Mouse (Mus musculus) liver, postnatal 0 days (tissue): ENCODE measurements around the gene Cul9. TPM values are rescaled to one million over a fixed set of nuclear protein-coding genes. Genes with fewer than 3 reads are reported as not detected.
A peak's percentile ranks its signal among the peaks of the same experiment; 100 is the strongest.
"Not testable (repeated sequence)": the region's sequence is repeated elsewhere in the genome, so short reads cannot be mapped to it uniquely, and the experiment has no call there.

ENCODE experiments used
- ATAC-seq: fragments of 200-750 bp; cut with Nextera tagmentation; 2 replicates; pipeline ENCODE4 v1.8.0; 2017; ENCODE audit warnings: mild to moderate bottlenecking, moderate library complexity
- DNase-seq: peaks from one replicate; pipeline ENCODE4 v3.0.0-alpha.2; 2016
- H3K27ac ChIP-seq: fragments of 300-500 bp; sonication (generic); 2 replicates; pipeline ENCODE4 v1.5.1; 2014; ENCODE audit warnings: antibody characterized with exemption, moderate library complexity, mild to moderate bottlenecking, low read depth
- H3K27me3 ChIP-seq: fragments of 300-500 bp; sonication (generic); 2 replicates; pipeline ENCODE4 v1.6.1; 2014; ENCODE audit warnings: low read length, control low read depth, mixed read lengths; ENCODE audit not compliant: insufficient read depth
- H3K36me3 ChIP-seq: fragments of 300-500 bp; sonication (generic); replicated peaks from 2 replicates; pipeline ENCODE4 v1.6.1; 2014; ENCODE audit warnings: mild to moderate bottlenecking, control low read depth, low read length, moderate library complexity, mixed read lengths; ENCODE audit not compliant: insufficient read depth
- H3K4me1 ChIP-seq: fragments of 300-500 bp; sonication (generic); 2 replicates; pipeline ENCODE4 v1.6.1; 2014; ENCODE audit warnings: antibody characterized with exemption, mild to moderate bottlenecking, control low read depth; ENCODE audit not compliant: insufficient read depth
- H3K4me2 ChIP-seq: fragments of 300-500 bp; sonication (generic); 2 replicates; pipeline ENCODE4 v1.6.1; 2014; ENCODE audit warnings: low read depth, mild to moderate bottlenecking, low read length, moderate library complexity, mixed read lengths
- H3K4me3 ChIP-seq: fragments of 300-500 bp; sonication (generic); 2 replicates; pipeline ENCODE4 v1.5.1; 2014; ENCODE audit warnings: low read depth, low read length
- H3K9ac ChIP-seq: fragments of 300-500 bp; sonication (generic); replicated peaks from 2 replicates; pipeline ENCODE4 v1.6.1; 2014; ENCODE audit warnings: mild to moderate bottlenecking, moderate library complexity
- H3K9me3 ChIP-seq: fragments of 300-500 bp; sonication (generic); 2 replicates; pipeline ENCODE4 v1.6.1; 2016; ENCODE audit warnings: mild to moderate bottlenecking, control low read depth, low read length, mixed read lengths
- CTCF ChIP-seq: sonication (generic); IDR thresholded peaks from 2 replicates; pipeline ENCODE4 v1.5.1; 2016; ENCODE audit warnings: antibody characterized with exemption, low read depth
- EP300 ChIP-seq: IDR thresholded peaks from 2 replicates; pipeline ENCODE4 v1.6.1; 2016; ENCODE audit warnings: antibody characterized with exemption, low read depth, mild to moderate bottlenecking
- WGBS: fragments of 180-500 bp; shearing (Covaris S2); extraction: QIAGEN DNeasy Blood & Tissue Kit; methylation state at CpG from one replicate; pipeline ENCODE4 v1.1.7; 2014; ENCODE audit not compliant: insufficient replicate concordance; 5-methylcytosine and 5-hydroxymethylcytosine counted together
- polyA plus RNA-seq: library from polyadenylated mRNA; unstranded; fragments of >200 nt; fragmentation: Nextera tagmentation; extraction: Ambion mirVana; gene quantifications from 2 replicates; pipeline ENCODE4 v1.2.1, GENCODE M21; 2015

The Cul9 gene
- polyA plus RNA-seq, 1 experiment from 2014 or later: 1.0 TPM

GRCm38 (mm10) chr17:46574535-46574934 is 28.3 kb upstream of the Cul9 start:
- Histone ChIP-seq H3K36me3 (peaks cover 17% of the 10 kb centered on the region; the same call in 1 of the 2 replicates), H3K4me2 (no peak overlapping the region), H3K9me3 (no peaks in the 10 kb centered on the region), H3K27ac (no peak overlapping the region), H3K4me3 (no peak overlapping the region), H3K27me3 (no peaks in the 10 kb centered on the region), H3K9ac (no peak overlapping the region), H3K4me1 (no peaks in the 10 kb centered on the region)
- 81% methylated on average over 7 of the region's 7 CpGs for WGBS
- no peak for ATAC-seq
- no peak for DNase-seq
- TF ChIP-seq CTCF: no peak
- TF ChIP-seq EP300: no peak

- Histone ChIP-seq H3K36me3 (0 out of 2 replicates have a peak, but pooled peaks cover 10% of the 10 kb centered on the region), H3K4me2 (no peak overlapping the region), H3K27me3 (no peaks in the 10 kb centered on the region), H3K4me3 (no peak overlapping the region), H3K9ac (no peak overlapping the region), H3K27ac (no peak overlapping the region), H3K9me3 (no peaks in the 10 kb centered on the region), H3K4me1 (no peaks in the 10 kb centered on the region)
- TF ChIP-seq CTCF (no peak), EP300 (no peak)
- 71% methylated on average over 11 of the region's 11 CpGs for whole genome bisulfite sequencing
- no peak for DNase-seq
- ATAC-seq: no peak
These were observed 24.8 kb upstream of the Cul9 start for GRCm38 (mm10) chr17:46571005-46571404.

- 79% methylated on average over 6 of the region's 6 CpGs for WGBS
- Histone ChIP-seq H3K4me3 (no peak overlapping the region), H3K9ac (no peak overlapping the region), H3K27ac (no peak overlapping the region), H3K9me3 (no peaks in the 10 kb centered on the region), H3K36me3 (no peaks in the 10 kb centered on the region), H3K27me3 (no peaks in the 10 kb centered on the region), H3K4me2 (no peak overlapping the region), H3K4me1 (peaks cover 18% of the 10 kb centered on the region)
- no peak for DNase-seq
- TF ChIP-seq CTCF: no peak
- no peak for TF ChIP-seq EP300
- ATAC-seq: no peak
These were observed 13.0 kb upstream of the Cul9 start for GRCm38 (mm10) chr17:46559146-46559545.

GRCm38 (mm10) chr17:46558151-46558550 is 12.0 kb upstream of the Cul9 start:
- Histone ChIP-seq H3K4me1 (peaks cover 27% of the 10 kb centered on the region), H3K9me3 (no peaks in the 10 kb centered on the region), H3K36me3 (no peaks in the 10 kb centered on the region), H3K4me3 (no peak overlapping the region), H3K27me3 (no peaks in the 10 kb centered on the region), H3K4me2 (no peak overlapping the region), H3K27ac (no peak overlapping the region), H3K9ac (no peak overlapping the region)
- no peak for ATAC-seq
- DNase-seq: no peak
- TF ChIP-seq EP300 (no peak), CTCF (no peak)
- 65% methylated on average over 5 of the region's 5 CpGs for WGBS

- not testable (repeated sequence) for H3K9me3 ChIP-seq, H3K9ac ChIP-seq, H3K27me3 ChIP-seq, DNase-seq, ATAC-seq, H3K27ac ChIP-seq, H3K4me2 ChIP-seq, H3K36me3 ChIP-seq, H3K4me3 ChIP-seq
- peaks cover 27% of the 10 kb centered on the region for H3K4me1 ChIP-seq
These were observed 11.1 kb upstream of the Cul9 start for GRCm38 (mm10) chr17:46557321-46557720.

DNA sequence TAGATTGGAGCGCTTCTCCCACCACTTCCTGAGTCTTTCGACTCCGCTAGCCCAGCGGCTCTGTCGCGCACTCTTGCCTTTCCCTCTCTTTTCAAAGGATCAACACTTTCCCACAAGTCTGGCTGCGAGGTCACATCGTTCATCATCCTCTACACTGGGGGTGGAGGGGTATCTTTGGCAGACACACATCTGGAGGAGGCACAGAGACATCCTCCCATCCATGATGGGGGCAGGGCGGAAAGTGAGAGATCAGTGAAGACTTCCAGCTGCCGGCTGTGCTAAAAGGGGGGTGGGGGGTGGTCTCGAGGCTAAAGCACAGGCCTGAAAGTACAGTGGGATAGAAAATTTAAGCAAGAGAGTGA is 10.4 kb upstream of the Cul9 start:
- WGBS: 2% methylated on average over 11 of the region's 11 CpGs

More for the DNA sequence above, 10.4 kb upstream of the Cul9 start:
- H3K27ac ChIP-seq: peak overlapping the region; percentile 37
- peak; percentile 3; the same call in 1 of the 2 replicates for ATAC-seq
- no peaks in the 10 kb centered on the region for H3K27me3 ChIP-seq
- H3K9me3 ChIP-seq: no peaks in the 10 kb centered on the region
- H3K4me2 ChIP-seq: peak overlapping the region; percentile 98
- DNase-seq: no peak
- TF ChIP-seq EP300 (no peak), CTCF (no peak)
- peak overlapping the region; percentile 97 for H3K4me3 ChIP-seq
- H3K36me3 ChIP-seq: peaks cover 9% of the 10 kb centered on the region
- H3K9ac ChIP-seq: peak overlapping the region; percentile 58
- peaks cover 27% of the 10 kb centered on the region for H3K4me1 ChIP-seq
